In genomic region chr3:153904586-153904985, GRCm38 (mm10) we compare ENCODE assay signal across 8 mouse cellular contexts. TPM values are rescaled to one million over a fixed set of nuclear protein-coding genes. Genes with fewer than 3 reads are reported as not detected.
DNase-seq lines count a peak whose midpoint lies in the region; ATAC-seq and TF ChIP-seq lines count a peak whose summit lies in the region.

No protein-coding gene starts in this region.

- H3K36me3 ChIP-seq in hindbrain, embryonic 14.5 days (replicated peaks; ENCODE audit: control insufficient read depth, insufficient read depth), result peaks cover 64% of the 10 kb centered on the region
- H3K36me3 ChIP-seq in liver, embryonic 11.5 days (ENCODE audit: control insufficient read depth, insufficient read depth, low read length), result peaks cover 50% of the 10 kb centered on the region
- H3K36me3 ChIP-seq in myocyte (ENCODE audit: control insufficient read depth, insufficient read depth), result peaks cover 62% of the 10 kb centered on the region

- no peak overlapping the region for H3K4me3 ChIP-seq in hindbrain, embryonic 14.5 days (replicated peaks; ENCODE audit: low read length)
- no peak overlapping the region for H3K4me3 ChIP-seq in liver, embryonic 11.5 days (ENCODE audit: low read depth, low read length)
- H3K4me3 ChIP-seq in myocyte, result no peak overlapping the region

- no peaks in the 10 kb centered on the region for H3K9me3 ChIP-seq in hindbrain, embryonic 14.5 days (ENCODE audit: control insufficient read depth, low read length)
- no peaks in the 10 kb centered on the region for H3K9me3 ChIP-seq in liver, embryonic 11.5 days (ENCODE audit: control insufficient read depth, low read length)

- WGBS in hindbrain, embryonic 14.5 days, result 66% methylated on average over 6 of the region's 6 CpGs
- WGBS in liver, embryonic 11.5 days, result 56% methylated on average over 6 of the region's 6 CpGs

- TF ChIP-seq POLR2A in myocyte (IDR thresholded peaks at IDR 0.05; ENCODE audit: insufficient read length, low read depth), result peak; percentile 20

- H3K27me3 ChIP-seq in hindbrain, embryonic 14.5 days (ENCODE audit: control insufficient read depth, insufficient read depth, low read length), result no peaks in the 10 kb centered on the region
- H3K27me3 ChIP-seq in liver, embryonic 11.5 days (replicated peaks; ENCODE audit: control insufficient read depth, insufficient read depth, low read length), result no peaks in the 10 kb centered on the region
- H3K27me3 ChIP-seq in myocyte (ENCODE audit: control insufficient read depth, insufficient read depth, insufficient read length), result no peaks in the 10 kb centered on the region

- DNase-seq in left cerebral cortex, postnatal 14 days (ENCODE audit: low spot score in 2 of 2), result peak; percentile 35 to 38
- no peak for DNase-seq in left cerebral cortex, adult 9 months (ENCODE audit: low spot score in 2 of 2)
- peak; percentile 69 for DNase-seq in NIH3T3 (ENCODE audit: low read depth)
- peak; percentile 54 for DNase-seq in embryo, embryonic 9.5 days (ENCODE audit: extremely low spot score)
- peak; percentile 48 for DNase-seq in hindbrain, embryonic 14.5 days (ENCODE audit: low spot score)
- peak; percentile 52 for DNase-seq in liver, embryonic 11.5 days (ENCODE audit: low spot score)
- DNase-seq in natural killer cell, adult 2 months (ENCODE audit: low spot score in 2 of 2), result no peak

- H3K9ac ChIP-seq in hindbrain, embryonic 14.5 days, result no peak overlapping the region
- H3K9ac ChIP-seq in liver, embryonic 11.5 days (ENCODE audit: low read depth, low read length), result no peak overlapping the region

- intact Hi-C loops in left cerebral cortex, postnatal 14 days (cut with DNase I), result no loop called here

- no peak overlapping the region for H3K27ac ChIP-seq in hindbrain, embryonic 14.5 days
- peak overlapping the region; percentile 8; the same call in 1 of the 2 replicates for H3K27ac ChIP-seq in liver, embryonic 11.5 days (ENCODE audit: low read depth, low read length)

- no peak overlapping the region for H3ac ChIP-seq in myocyte (ENCODE audit: control insufficient read depth, insufficient read length)

- ATAC-seq in hindbrain, embryonic 14.5 days (ENCODE audit: low FRiP score), result no peak
- ATAC-seq in liver, embryonic 11.5 days (replicated peaks; ENCODE audit: low FRiP score), result peak; percentile 56

- H3K79me2 ChIP-seq in myocyte (ENCODE audit: control insufficient read depth, insufficient read depth), result peaks cover 23% of the 10 kb centered on the region

- no peak overlapping the region for H3K4me2 ChIP-seq in hindbrain, embryonic 14.5 days (replicated peaks)
- H3K4me2 ChIP-seq in liver, embryonic 11.5 days, result no peak overlapping the region
- no peak overlapping the region for H3K4me2 ChIP-seq in myocyte (ENCODE audit: low read depth)

- no peaks in the 10 kb centered on the region; the same call in 1 of the 2 replicates for H3K4me1 ChIP-seq in hindbrain, embryonic 14.5 days (replicated peaks; ENCODE audit: control insufficient read depth, insufficient read depth, low read length)
- peaks cover 18% of the 10 kb centered on the region for H3K4me1 ChIP-seq in liver, embryonic 11.5 days (replicated peaks; ENCODE audit: control insufficient read depth, insufficient read depth, low read length)

TF ChIP-seq in myocyte, 11 proteins besides CTCF, POLR2A, EP300 and RAD21:
- TF ChIP-seq E2F4 (IDR thresholded peaks at IDR 0.05; ENCODE audit: insufficient read depth), result no peak
- TF ChIP-seq POLR2AphosphoS2 (IDR thresholded peaks at IDR 0.05; ENCODE audit: insufficient read length, low read depth), result peak; percentile 61

RNA-seq across cellular contexts. Expression of gene Msh4, which starts 1.4 kb away (rescaled TPM):
- total RNA-seq in left cerebral cortex, postnatal 14 days (2021), result under 1 TPM; 0.22 to 0.30 TPM
- 0.32 TPM in 1 of 2 replicates, not detected in the other for polyA plus RNA-seq in hindbrain, embryonic 14.5 days (2014; fragmentation: Nextera tagmentation; extraction: Ambion mirVana)
- 0.09 and 0.11 TPM in 2 replicates for polyA plus RNA-seq in liver, embryonic 11.5 days (2014; fragmentation: Nextera tagmentation; extraction: Ambion mirVana)
- 0.02 TPM for polyA plus RNA-seq in myocyte (2012; fragmentation: generic; extraction: Trizol)

RNA-seq across cellular contexts. Expression of gene Rabggtb, which starts 8.2 kb away (rescaled TPM):
- 10 to 100 TPM; 65.3 to 66.7 TPM for total RNA-seq in left cerebral cortex, postnatal 14 days (2021)
- polyA plus RNA-seq in hindbrain, embryonic 14.5 days (2014; fragmentation: Nextera tagmentation; extraction: Ambion mirVana), result 54.8 and 58.4 TPM in 2 replicates
- polyA plus RNA-seq in liver, embryonic 11.5 days (2014; fragmentation: Nextera tagmentation; extraction: Ambion mirVana), result 86.9 and 95.9 TPM in 2 replicates
- 70.5 TPM for polyA plus RNA-seq in myocyte (2012; fragmentation: generic; extraction: Trizol)

RNA-seq across cellular contexts. Expression of gene Acadm, which starts 39.8 kb away (rescaled TPM):
- total RNA-seq in left cerebral cortex, postnatal 14 days (2021), result 10 to 100 TPM; 33.9 to 34.2 TPM
- polyA plus RNA-seq in hindbrain, embryonic 14.5 days (2014; fragmentation: Nextera tagmentation; extraction: Ambion mirVana), result 62.6 and 69.6 TPM in 2 replicates
- polyA plus RNA-seq in liver, embryonic 11.5 days (2014; fragmentation: Nextera tagmentation; extraction: Ambion mirVana), result 68.9 and 75.3 TPM in 2 replicates
- 36.8 TPM for polyA plus RNA-seq in myocyte (2012; fragmentation: generic; extraction: Trizol)

Comparison
In these comparisons a context has a peak if more than half of its experiments do, and no peak if none do; other contexts are left out.
1. DNase-seq: peak in left cerebral cortex, postnatal 14 days (2 of 2), NIH3T3 (single experiment), embryo, embryonic 9.5 days (single experiment), hindbrain, embryonic 14.5 days (single experiment) and liver, embryonic 11.5 days (single experiment); none in left cerebral cortex, adult 9 months (0 of 2) and natural killer cell, adult 2 months (0 of 2).